Mouse (Mus musculus) MEL (cell line): ENCODE results near the gene Olfr90.

Source experiments
- BHLHE40 ChIP-seq: IDR thresholded peaks from 2 replicates; pipeline ENCODE4 v1.6.1; 2012; ENCODE audit warnings: low read depth, mild to moderate bottlenecking, inconsistent platforms, low read length, improper control_type of control experiment, borderline replicate concordance
- CTCF ChIP-seq, 3 experiments: IDR thresholded peaks in 2 of 3; conservative IDR thresholded peaks in 1 of 3; 2 replicates each; pipeline ENCODE4 v1.5.1; 2011 to 2012; ENCODE audit warnings: low read length in 3 of 3, low read depth in 2 of 3, mild to moderate bottlenecking in 2 of 3, improper control_type of control experiment in 1 of 3, inconsistent platforms in 1 of 3, mixed read lengths in 1 of 3, moderate library complexity in 1 of 3; ENCODE audit not compliant: control insufficient read depth in 1 of 3, insufficient read depth in 1 of 3, poor library complexity in 1 of 3, severe bottlenecking in 1 of 3
- EP300 ChIP-seq, 2 experiments: IDR thresholded peaks; 2 replicates each; pipeline ENCODE4 v1.6.1; 2011; ENCODE audit warnings: improper control_type of control experiment in 2 of 2, low read length in 2 of 2, low read depth in 1 of 2, mild to moderate bottlenecking in 1 of 2
- GATA1 ChIP-seq: IDR thresholded peaks from 2 replicates; pipeline ENCODE4 v1.6.1; 2011; ENCODE audit warnings: low read depth, low read length, improper control_type of control experiment
- MAX ChIP-seq: IDR thresholded peaks from 2 replicates; pipeline ENCODE4 v1.6.1; 2011; ENCODE audit warnings: low read length, improper control_type of control experiment
- POLR2A ChIP-seq, 2 experiments: IDR thresholded peaks; 2 replicates each; pipeline ENCODE4 v1.6.1; 2011 to 2012; ENCODE audit warnings: low read length in 2 of 2, mild to moderate bottlenecking in 2 of 2, control low read depth in 1 of 2, improper control_type of control experiment in 1 of 2, low read depth in 1 of 2, moderate library complexity in 1 of 2; ENCODE audit not compliant: control insufficient read depth in 1 of 2, insufficient read depth in 1 of 2, poor library complexity in 1 of 2
- POLR2AphosphoS2 ChIP-seq: IDR thresholded peaks from 2 replicates; pipeline ENCODE4 v1.6.1; 2011; ENCODE audit warnings: low read length, improper control_type of control experiment
- SIN3A ChIP-seq: IDR thresholded peaks from 2 replicates; pipeline ENCODE4 v1.6.1; 2012; ENCODE audit warnings: low read length, improper control_type of control experiment, inconsistent platforms
- SMC3 ChIP-seq: IDR thresholded peaks from 2 replicates; pipeline ENCODE4 v1.6.1; 2011; ENCODE audit warnings: low read depth, low read length, improper control_type of control experiment
- TBP ChIP-seq: IDR thresholded peaks from 2 replicates; pipeline ENCODE4 v1.8.0; 2011; ENCODE audit warnings: low read depth, low read length, improper control_type of control experiment
- ZKSCAN1 ChIP-seq: IDR thresholded peaks from 2 replicates; pipeline ENCODE4 v1.6.1; 2012; ENCODE audit warnings: low read depth, mild to moderate bottlenecking, inconsistent platforms, low read length, improper control_type of control experiment, moderate library complexity
- ZNF384 ChIP-seq: IDR thresholded peaks from 2 replicates; pipeline ENCODE4 v1.6.1; 2012; ENCODE audit warnings: low read depth, mild to moderate bottlenecking, inconsistent platforms, low read length, improper control_type of control experiment

DNA sequence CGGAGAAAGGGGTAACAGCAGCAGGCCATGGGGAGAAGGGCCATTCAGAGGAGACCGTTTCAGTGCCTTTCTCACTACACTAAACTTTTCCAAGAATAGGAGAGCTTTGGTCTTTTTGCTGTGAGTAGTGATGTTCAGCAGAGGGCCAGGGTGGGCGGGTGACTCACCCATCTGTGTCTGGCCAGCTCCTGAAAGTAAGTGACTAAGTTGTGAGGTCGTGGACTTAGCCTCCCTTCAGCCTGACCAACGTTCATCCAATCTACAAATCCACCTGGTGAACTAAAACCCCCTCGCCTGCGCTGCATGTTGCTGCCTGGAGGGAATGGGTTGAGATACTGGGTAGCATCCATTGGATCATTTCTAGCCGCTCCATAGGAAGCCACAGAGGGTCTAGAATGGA is 18.2 kb downstream of the Olfr90 start:
- TF ChIP-seq MAX: no peak
- no peak for TF ChIP-seq POLR2AphosphoS2
- no peak for TF ChIP-seq EP300 (IDR thresholded peaks at IDR 0.05; ENCODE audit: low read depth in 1 of 2, low read length in 2 of 2)
- no peak for TF ChIP-seq ZKSCAN1
- TF ChIP-seq BHLHE40: no peak
- no peak for TF ChIP-seq SMC3
- no peak for TF ChIP-seq CTCF (IDR thresholded peaks at IDR 0.05 in 2 of 3, conservative IDR thresholded peaks at IDR 0.05 in 1 of 3; ENCODE audit: control insufficient read depth in 1 of 3, insufficient read depth in 1 of 3, low read depth in 2 of 3, low read length in 3 of 3, poor library complexity in 1 of 3, severe bottlenecking in 1 of 3)
- no peak for TF ChIP-seq POLR2A (IDR thresholded peaks at IDR 0.05; ENCODE audit: control insufficient read depth in 1 of 2, insufficient read depth in 1 of 2, low read depth in 1 of 2, low read length in 2 of 2, poor library complexity in 1 of 2)
- TF ChIP-seq SIN3A: no peak
- TF ChIP-seq GATA1: no peak
- no peak for TF ChIP-seq TBP
- TF ChIP-seq ZNF384: no peak
